18 mouse cellular contexts compared by ENCODE assay signal in the genomic region with DNA sequence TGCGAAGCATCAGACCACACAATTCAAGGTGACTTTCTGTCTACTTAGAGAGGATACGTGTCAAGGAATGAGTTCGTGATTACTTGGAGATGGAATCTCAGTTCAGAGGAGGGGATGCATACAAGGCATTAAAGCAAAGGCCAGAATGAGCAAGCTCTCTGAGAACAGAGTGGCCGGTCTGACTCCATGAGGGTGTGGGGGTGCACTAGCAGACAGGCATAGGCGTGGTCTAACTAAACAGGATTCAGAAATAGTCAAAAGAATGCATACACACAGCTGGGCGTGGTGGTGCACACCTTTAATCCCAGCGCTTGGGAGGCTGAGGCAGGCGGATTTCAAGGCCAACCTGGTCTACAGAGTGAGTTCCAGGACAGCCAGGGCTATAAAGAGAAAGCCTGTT. TPM values are rescaled to one million over a fixed set of nuclear protein-coding genes. Genes with fewer than 3 reads are reported as not detected.
"Had no signal": no experiment of that assay in that cellular context is flagged by ENCODE, and none has a peak within 500 bp of the region (broad histone marks: within the 10 kb centered on the region; RNA-seq: fewer than 3 reads in every experiment).

No protein-coding gene starts in this region.

- H3K4me3 ChIP-seq: lung, embryonic 15.5 days; megakaryocyte, embryonic 14.5 days; midbrain, embryonic 13.5 days; midbrain, embryonic 15.5 days; neural tube, embryonic 12.5 days; stomach, embryonic 15.5 days had no signal

- H3K9me3 ChIP-seq: lung, embryonic 15.5 days; megakaryocyte, embryonic 14.5 days; midbrain, embryonic 13.5 days; midbrain, embryonic 15.5 days; neural tube, embryonic 12.5 days; stomach, embryonic 15.5 days had no signal

- H3K27ac ChIP-seq: lung, embryonic 15.5 days; macrophage; midbrain, embryonic 13.5 days; midbrain, embryonic 15.5 days; neural tube, embryonic 12.5 days; stomach, embryonic 15.5 days; stomach, postnatal 0 days had no signal

- H3K4me1 ChIP-seq: lung, embryonic 15.5 days; midbrain, embryonic 13.5 days; midbrain, embryonic 15.5 days; neural tube, embryonic 12.5 days; stomach, embryonic 15.5 days had no signal

- H3K36me3 ChIP-seq: lung, embryonic 15.5 days; midbrain, embryonic 13.5 days; midbrain, embryonic 15.5 days; neural tube, embryonic 12.5 days; stomach, embryonic 15.5 days had no signal

- DNase-seq: liver, postnatal 0 days; lung, adult 2 months; lung, postnatal 36 days; right cerebral cortex, postnatal 14 days; thymus, adult 2 months; thymus, postnatal 25 days; thymus, postnatal 4 days had no signal

- H3K9ac ChIP-seq: liver, postnatal 0 days; lung, embryonic 15.5 days; midbrain, embryonic 13.5 days; midbrain, embryonic 15.5 days; neural tube, embryonic 12.5 days; stomach, embryonic 15.5 days had no signal

RNA-seq across cellular contexts. Expression of a gene that starts 33.3 kb away (rescaled TPM):
- total RNA-seq: megakaryocyte progenitor cell, adult 5-6 weeks; midbrain, postnatal 0 days; neutrophil, adult 5-6 weeks had no signal
